Mouse (Mus musculus): Measurements from ENCODE around the gene Rhob. TPM values are rescaled to one million over a fixed set of nuclear protein-coding genes. Genes with fewer than 3 reads are reported as not detected.

The Rhob gene
- polyA plus RNA-seq, 1 experiment from 2014 or later: 217 TPM

DNA sequence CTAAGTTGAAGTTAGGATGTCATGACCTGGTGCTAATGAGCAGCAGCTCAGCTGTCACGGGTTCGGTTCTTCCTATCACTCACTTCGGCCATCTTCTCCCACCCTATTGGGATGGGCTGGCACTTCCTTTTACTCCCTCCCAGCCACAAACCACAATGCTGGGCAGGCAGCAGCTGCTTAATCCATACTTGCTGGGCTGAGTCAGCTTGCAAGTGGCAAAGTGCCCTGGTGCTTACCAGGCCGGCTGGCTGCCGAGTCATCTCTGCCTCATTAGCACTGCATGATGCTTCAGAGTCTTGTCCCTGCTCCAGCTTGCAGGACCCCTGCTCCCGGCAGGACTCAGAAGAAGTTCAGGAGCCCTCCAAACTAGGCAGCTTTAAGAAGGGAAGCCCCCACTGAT, 49.2 kb downstream of the Rhob start:
- no peak for TF ChIP-seq CTCF (IDR thresholded peaks at IDR 0.05)
- CTCF ChIA-PET: interaction anchor here (0.9 kb wide), 1 partner anchor 121 kb away, joined by 3 read pairs; no protein-coding TSS in a partner anchor
- ATAC-seq (peak; percentile 82), DNase-seq (ENCODE audit: low read depth, low spot score) (no peak)
- POLR2A ChIA-PET: interaction anchor here (1.0 to 2.2 kb wide), 3 partner anchors 14 to 48 kb away, joined by 3 to 12 read pairs (median 4); no protein-coding TSS in a partner anchor
- in situ Hi-C loops (cut with MboI; ENCODE audit: low pct_unique_long_range_greater_than_20kb): no loop called here
- no peaks in the 10 kb centered on the region for H3K27me3 ChIP-seq

DNA sequence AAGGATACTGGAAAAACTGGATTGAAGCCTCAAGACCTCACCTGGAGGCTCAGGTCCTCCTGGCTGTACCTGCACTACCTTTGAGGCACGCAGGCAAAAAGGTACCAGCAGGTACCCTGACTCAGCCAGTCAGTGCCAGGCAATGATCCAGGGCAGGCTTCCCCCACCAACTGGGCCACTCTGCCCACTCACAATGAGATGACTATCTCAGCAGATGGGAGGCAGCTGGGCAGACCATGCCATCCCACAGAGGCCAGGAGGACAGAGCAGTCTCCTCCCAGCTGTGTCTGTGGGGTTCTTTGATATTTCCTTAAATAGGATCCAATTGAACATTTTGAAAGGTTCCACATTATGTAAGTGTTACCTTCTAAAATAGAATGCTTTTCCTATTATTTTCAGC, 49.8 kb downstream of the Rhob start:
- H3K27me3 ChIP-seq: no peaks in the 10 kb centered on the region
- ATAC-seq (no peak), DNase-seq (ENCODE audit: low read depth, low spot score) (no peak)
- in situ Hi-C loops (cut with MboI; ENCODE audit: low pct_unique_long_range_greater_than_20kb): no loop called here
- TF ChIP-seq CTCF (IDR thresholded peaks at IDR 0.05): no peak
- CTCF ChIA-PET: interaction anchor here (0.9 kb wide), 1 partner anchor 121 kb away, joined by 3 read pairs; no protein-coding TSS in a partner anchor
- POLR2A ChIA-PET: interaction anchor here (1.0 to 2.2 kb wide), 3 partner anchors 14 to 49 kb away, joined by 3 to 12 read pairs (median 4); no protein-coding TSS in a partner anchor

Other genes with a start within 250 kb of the Rhob start
- gene Gdf7, start 198.1 kb downstream of the Rhob start, polyA plus RNA-seq (2021): not detected
- gene Hs1bp3, start 186.6 kb downstream of the Rhob start, polyA plus RNA-seq (2021): 34.4 TPM
- gene Slc7a15, start 99.1 kb upstream of the Rhob start, polyA plus RNA-seq (2021): 0.06 TPM
- gene Pum2, start 174.1 kb upstream of the Rhob start, polyA plus RNA-seq (2021): 107 TPM